Comparison of ENCODE assay signal across 8 mouse cellular contexts in the genomic region with DNA sequence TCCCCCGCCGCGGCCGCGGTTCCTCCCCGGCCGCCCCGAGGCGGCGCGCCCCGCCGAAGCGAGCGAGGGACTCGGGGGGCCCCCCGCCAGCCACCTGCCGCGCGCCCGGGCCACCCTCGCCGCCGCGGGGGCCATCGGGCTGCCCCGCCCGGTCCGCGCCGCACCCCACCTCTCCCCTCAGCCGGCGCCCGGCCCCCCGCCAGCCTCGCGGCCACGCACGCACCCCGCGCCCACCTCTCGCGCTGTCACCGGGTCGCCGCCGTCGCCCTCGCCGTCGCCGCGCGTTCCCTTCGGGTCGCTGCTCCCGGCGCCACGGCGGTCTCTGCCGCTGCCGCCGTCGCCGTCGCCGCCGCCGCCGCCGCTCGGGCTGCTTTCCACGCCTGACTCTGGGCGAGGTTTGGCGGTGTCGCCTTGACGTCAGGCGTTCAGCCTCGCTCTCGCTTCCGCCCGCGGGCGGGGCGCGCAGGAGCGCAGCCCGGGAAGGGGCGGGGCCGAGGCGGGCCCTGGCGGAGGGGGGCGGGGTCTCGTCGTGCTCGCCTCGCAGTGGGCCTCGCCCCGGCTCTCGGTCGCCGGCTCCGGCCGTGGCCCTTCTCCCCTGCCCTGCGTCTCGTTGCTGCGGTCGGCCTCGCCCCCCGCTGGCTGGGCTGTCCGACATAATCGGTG. TPM values are rescaled to one million over a fixed set of nuclear protein-coding genes. Genes with fewer than 3 reads are reported as not detected.
DNase-seq lines count a peak whose midpoint lies in the region; ATAC-seq and TF ChIP-seq lines count a peak whose summit lies in the region.

Gene Rap1b (minus strand): TSS at position 439 of the 663 bp plus-strand sequence.

- ATAC-seq in embryonic facial prominence, embryonic 13.5 days (ENCODE audit: insufficient number of reproducible peaks, insufficient read depth, low FRiP score, low TSS enrichment, low read depth), result peak; percentile 94
- ATAC-seq in limb, embryonic 13.5 days (ENCODE audit: low FRiP score, low read depth), result peak; percentile 94
- ATAC-seq in midbrain, embryonic 16.5 days, result peak; percentile 94

- WGBS in embryonic facial prominence, embryonic 13.5 days, result under 1% methylated on average over 78 of the region's 112 CpGs
- 2% methylated on average over 110 of the region's 112 CpGs for WGBS in heart, adult 2 months
- WGBS in limb, embryonic 13.5 days, result under 1% methylated on average over 70 of the region's 112 CpGs
- under 1% methylated on average over 67 of the region's 112 CpGs for WGBS in midbrain, embryonic 16.5 days

- peaks cover 18% of the 10 kb centered on the region for H3K4me1 ChIP-seq in embryonic facial prominence, embryonic 13.5 days
- peaks cover 8% of the 10 kb centered on the region for H3K4me1 ChIP-seq in heart, adult 2 months (ENCODE audit: control insufficient read depth, insufficient read depth, low read length)
- H3K4me1 ChIP-seq in limb, embryonic 13.5 days, result peaks cover 23% of the 10 kb centered on the region
- peaks cover 21% of the 10 kb centered on the region for H3K4me1 ChIP-seq in midbrain, embryonic 16.5 days (ENCODE audit: control insufficient read depth, insufficient read depth, low read length)

- peak within 1 kb of the TSS; percentile 83 for H3K4me3 ChIP-seq in embryonic facial prominence, embryonic 13.5 days
- peak within 1 kb of the TSS; percentile 81 for H3K4me3 ChIP-seq in heart, adult 2 months
- peak within 1 kb of the TSS; percentile 90 for H3K4me3 ChIP-seq in limb, embryonic 13.5 days
- peak within 1 kb of the TSS; percentile 90 for H3K4me3 ChIP-seq in midbrain, embryonic 16.5 days (ENCODE audit: low read depth, low read length)

- TF ChIP-seq EP300 in heart, adult 2 months (IDR thresholded peaks at IDR 0.05; ENCODE audit: insufficient read depth, low read depth, low read length), result 0 out of 2 replicates have a peak, but pooled peaks have one; percentile 39

- intact Hi-C loops in heart, adult 2 months (cut with DNase I), result loop anchor here (1.0 to 5.0 kb wide), 7 partner anchors 53 to 258 kb away; partner anchors contain the start of genes Nup107 and Slc35e3

- peak; percentile 90 for DNase-seq in 3134 (ENCODE audit: extremely low read depth, insufficient read length, low spot score)
- peak; percentile 98 to 100 for DNase-seq in adrenal gland, postnatal 36 days
- peak; percentile 99 for DNase-seq in heart, adult 2 months
- peak; percentile 94 to 95 for DNase-seq in kidney, adult 8-10 months
- peak; percentile 96 to 98 for DNase-seq in spleen, postnatal 10 days (ENCODE audit: low spot score in 2 of 2)

- no peaks in the 10 kb centered on the region for H3K36me3 ChIP-seq in embryonic facial prominence, embryonic 13.5 days
- peaks cover 13% of the 10 kb centered on the region for H3K36me3 ChIP-seq in heart, adult 2 months (ENCODE audit: control insufficient read depth, insufficient read depth, low read length)
- H3K36me3 ChIP-seq in limb, embryonic 13.5 days, result no peaks in the 10 kb centered on the region
- no peaks in the 10 kb centered on the region for H3K36me3 ChIP-seq in midbrain, embryonic 16.5 days (ENCODE audit: control insufficient read depth, insufficient read depth, low read length)

- H3K27ac ChIP-seq in embryonic facial prominence, embryonic 13.5 days, result peak within 1 kb of the TSS; percentile 98
- peak within 1 kb of the TSS; percentile 94 for H3K27ac ChIP-seq in heart, adult 2 months
- peak within 1 kb of the TSS; percentile 98 for H3K27ac ChIP-seq in limb, embryonic 13.5 days
- H3K27ac ChIP-seq in midbrain, embryonic 16.5 days (ENCODE audit: low read length), result peak within 1 kb of the TSS; percentile 98

- peak within 1 kb of the TSS; percentile 96 for H3K9ac ChIP-seq in embryonic facial prominence, embryonic 13.5 days
- peak within 1 kb of the TSS; percentile 100 for H3K9ac ChIP-seq in heart, adult 2 months (ENCODE audit: low read depth, low read length)
- peak within 1 kb of the TSS; percentile 96 for H3K9ac ChIP-seq in limb, embryonic 13.5 days
- peak within 1 kb of the TSS; percentile 75 for H3K9ac ChIP-seq in midbrain, embryonic 16.5 days (ENCODE audit: low read depth, low read length)

- TF ChIP-seq CTCF in heart, adult 2 months (IDR thresholded peaks at IDR 0.05), result no peak

- no peaks in the 10 kb centered on the region for H3K79me2 ChIP-seq in heart, adult 2 months (replicated peaks; ENCODE audit: control insufficient read depth, insufficient read depth, low read length)

- H3K4me2 ChIP-seq in embryonic facial prominence, embryonic 13.5 days, result peak within 1 kb of the TSS; percentile 64
- H3K4me2 ChIP-seq in limb, embryonic 13.5 days (replicated peaks), result peak within 1 kb of the TSS; percentile 70
- peak within 1 kb of the TSS; percentile 54 for H3K4me2 ChIP-seq in midbrain, embryonic 16.5 days (ENCODE audit: low read length)

- peak; percentile 84 for TF ChIP-seq POLR2A in heart, adult 2 months (IDR thresholded peaks at IDR 0.05; ENCODE audit: insufficient read depth, low read depth, low read length)

- no peaks in the 10 kb centered on the region for H3K27me3 ChIP-seq in embryonic facial prominence, embryonic 13.5 days
- H3K27me3 ChIP-seq in heart, adult 2 months (ENCODE audit: control insufficient read depth, insufficient read depth, low read length), result no peaks in the 10 kb centered on the region
- no peaks in the 10 kb centered on the region for H3K27me3 ChIP-seq in limb, embryonic 13.5 days
- H3K27me3 ChIP-seq in midbrain, embryonic 16.5 days (ENCODE audit: control insufficient read depth, insufficient read depth, low read depth, low read length), result no peaks in the 10 kb centered on the region

- no peaks in the 10 kb centered on the region for H3K9me3 ChIP-seq in embryonic facial prominence, embryonic 13.5 days
- no peaks in the 10 kb centered on the region for H3K9me3 ChIP-seq in limb, embryonic 13.5 days
- no peaks in the 10 kb centered on the region for H3K9me3 ChIP-seq in midbrain, embryonic 16.5 days (replicated peaks; ENCODE audit: control insufficient read depth, low read length, poor library complexity, severe bottlenecking)

RNA-seq across cellular contexts. Expression of gene Rap1b, which starts in this region (rescaled TPM):
- total RNA-seq in adrenal gland, postnatal 36 days (2021), result 100 to 1,000 TPM; 138 to 145 TPM
- 160 and 168 TPM in 2 replicates for polyA plus RNA-seq in embryonic facial prominence, embryonic 13.5 days (2015; fragmentation: Nextera tagmentation; extraction: Ambion mirVana)
- 10 to 100 TPM; 48.0 to 53.4 TPM for total RNA-seq in heart, adult 2 months (2021)
- 23.4 and 47.4 TPM in 2 replicates for polyA plus RNA-seq in heart, adult 2 months (2012; rRNA removed)
- polyA plus RNA-seq in limb, embryonic 13.5 days (2015; fragmentation: Nextera tagmentation; extraction: Ambion mirVana), result 173 and 176 TPM in 2 replicates
- polyA plus RNA-seq in midbrain, embryonic 16.5 days (2015; fragmentation: Nextera tagmentation; extraction: Ambion mirVana), result 171 and 179 TPM in 2 replicates

Comparison
In these comparisons a context has a peak if more than half of its experiments do, and no peak if none do; other contexts are left out.
1. Peak in every context shown above with its lines: DNase-seq, ATAC-seq, H3K4me3 ChIP-seq and H3K27ac ChIP-seq.